Mouse (Mus musculus) granulocyte monocyte progenitor cell, adult 5-6 weeks (primary cell): Measurements from ENCODE around the gene Cdk2ap2. TPM values are rescaled to one million over a fixed set of nuclear protein-coding genes. Genes with fewer than 3 reads are reported as not detected.

Experiments
- total RNA-seq, 2 experiments: library from RNA; stranded (forward) in 1 of 2; stranded (reverse) in 1 of 2; fragments of 200-712, 200-1000 nt in 1 of 2; fragments of >200 nt in 1 of 2; fragmentation: Nextera tagmentation in 1 of 2; gene quantifications; 2 replicates each; pipeline ENCODE4 v1.2.3; 2014 to 2017

Gene Cdk2ap2
- total RNA-seq, 2 experiments from 2014 or later, result 36.5 to 119 TPM

Other genes starting within 250 kb of the Cdk2ap2 start
Only the 30 nearest of the 34 such genes appear.
- gene Ndufs8, start 184.4 kb upstream of the Cdk2ap2 start, total RNA-seq (2014; fragmentation: Nextera tagmentation), result 157 and 158 TPM in 2 replicates
- gene Ndufs8, start 184.4 kb upstream of the Cdk2ap2 start, total RNA-seq (2017), result 89.0 and 91.9 TPM in 2 replicates
- 5.9 and 8.4 TPM in 2 replicates for gene Aldh3b1, start 167.4 kb upstream of the Cdk2ap2 start, total RNA-seq (2014; fragmentation: Nextera tagmentation)
- gene Aldh3b1, start 167.4 kb upstream of the Cdk2ap2 start, total RNA-seq (2017), result 8.4 and 14.1 TPM in 2 replicates
- 162 and 191 TPM in 2 replicates for gene Unc93b1, start 162.0 kb upstream of the Cdk2ap2 start, total RNA-seq (2014; fragmentation: Nextera tagmentation)
- gene Unc93b1, start 162.0 kb upstream of the Cdk2ap2 start, total RNA-seq (2017), result 205 and 220 TPM in 2 replicates
- not detected in 2 replicates for gene Aldh3b3, start 138.5 kb upstream of the Cdk2ap2 start, total RNA-seq (2014; fragmentation: Nextera tagmentation)
- gene Aldh3b3, start 138.5 kb upstream of the Cdk2ap2 start, total RNA-seq (2017), result not detected in 2 replicates
- gene Aldh3b2, start 124.9 kb upstream of the Cdk2ap2 start, total RNA-seq (2014; fragmentation: Nextera tagmentation), result not detected in 2 replicates
- 0.09 TPM in 1 of 2 replicates, not detected in the other for gene Aldh3b2, start 124.9 kb upstream of the Cdk2ap2 start, total RNA-seq (2017)
- 4.1 and 6.4 TPM in 2 replicates for gene Acy3, start 110.6 kb upstream of the Cdk2ap2 start, total RNA-seq (2014; fragmentation: Nextera tagmentation)
- gene Acy3, start 110.6 kb upstream of the Cdk2ap2 start, total RNA-seq (2017), result 0.73 and 4.0 TPM in 2 replicates
- not detected in 2 replicates for gene Tbx10, start 104.4 kb upstream of the Cdk2ap2 start, total RNA-seq (2014; fragmentation: Nextera tagmentation)
- not detected in 2 replicates for gene Tbx10, start 104.4 kb upstream of the Cdk2ap2 start, total RNA-seq (2017)
- 9.7 and 16.3 TPM in 2 replicates for gene Nudt8, start 96.6 kb upstream of the Cdk2ap2 start, total RNA-seq (2014; fragmentation: Nextera tagmentation)
- 4.4 and 10.5 TPM in 2 replicates for gene Nudt8, start 96.6 kb upstream of the Cdk2ap2 start, total RNA-seq (2017)
- 0.30 and 3.0 TPM in 2 replicates for gene Gm49405, start 96.6 kb upstream of the Cdk2ap2 start, total RNA-seq (2014; fragmentation: Nextera tagmentation)
- 1.2 and 1.3 TPM in 2 replicates for gene Gm49405, start 96.6 kb upstream of the Cdk2ap2 start, total RNA-seq (2017)
- 3.0 and 7.0 TPM in 2 replicates for gene Doc2g, start 93.9 kb upstream of the Cdk2ap2 start, total RNA-seq (2014; fragmentation: Nextera tagmentation)
- gene Doc2g, start 93.9 kb upstream of the Cdk2ap2 start, total RNA-seq (2017), result 0.46 and 2.9 TPM in 2 replicates
- gene Ndufv1, start 84.4 kb upstream of the Cdk2ap2 start, total RNA-seq (2014; fragmentation: Nextera tagmentation), result 93.8 and 132 TPM in 2 replicates
- gene Ndufv1, start 84.4 kb upstream of the Cdk2ap2 start, total RNA-seq (2017), result 222 and 241 TPM in 2 replicates
- 235 and 335 TPM in 2 replicates for gene Gstp1, start 59.2 kb upstream of the Cdk2ap2 start, total RNA-seq (2014; fragmentation: Nextera tagmentation)
- gene Gstp1, start 59.2 kb upstream of the Cdk2ap2 start, total RNA-seq (2017), result 84.1 and 120 TPM in 2 replicates
- not detected in 2 replicates for gene Gstp2, start 51.2 kb upstream of the Cdk2ap2 start, total RNA-seq (2014; fragmentation: Nextera tagmentation)
- 4.3 TPM in 1 of 2 replicates, not detected in the other for gene Gstp2, start 51.2 kb upstream of the Cdk2ap2 start, total RNA-seq (2017)
- gene Gstp3, start 37.6 kb upstream of the Cdk2ap2 start, total RNA-seq (2014; fragmentation: Nextera tagmentation), result not detected in 2 replicates
- 0.65 TPM in 1 of 2 replicates, not detected in the other for gene Gstp3, start 37.6 kb upstream of the Cdk2ap2 start, total RNA-seq (2017)
- gene Cabp2, start 15.6 kb upstream of the Cdk2ap2 start, total RNA-seq (2014; fragmentation: Nextera tagmentation), result not detected in 2 replicates
- gene Cabp2, start 15.6 kb upstream of the Cdk2ap2 start, total RNA-seq (2017), result not detected in 2 replicates
- 11.3 and 16.8 TPM in 2 replicates for gene Pitpnm1, start 2.8 kb downstream of the Cdk2ap2 start, total RNA-seq (2014; fragmentation: Nextera tagmentation)
- gene Pitpnm1, start 2.8 kb downstream of the Cdk2ap2 start, total RNA-seq (2017), result 4.5 and 24.3 TPM in 2 replicates
- gene Aip, start 28.7 kb downstream of the Cdk2ap2 start, total RNA-seq (2014; fragmentation: Nextera tagmentation), result 19.6 and 60.2 TPM in 2 replicates
- 31.3 and 38.6 TPM in 2 replicates for gene Aip, start 28.7 kb downstream of the Cdk2ap2 start, total RNA-seq (2017)
- gene Gpr152, start 42.6 kb downstream of the Cdk2ap2 start, total RNA-seq (2014; fragmentation: Nextera tagmentation), result not detected in 2 replicates
- not detected in 2 replicates for gene Gpr152, start 42.6 kb downstream of the Cdk2ap2 start, total RNA-seq (2017)
- gene Cabp4, start 46.9 kb downstream of the Cdk2ap2 start, total RNA-seq (2014; fragmentation: Nextera tagmentation), result not detected in 2 replicates
- not detected in 2 replicates for gene Cabp4, start 46.9 kb downstream of the Cdk2ap2 start, total RNA-seq (2017)
- gene Coro1b, start 51.4 kb downstream of the Cdk2ap2 start, total RNA-seq (2014; fragmentation: Nextera tagmentation), result 143 and 234 TPM in 2 replicates
- 71.3 and 73.2 TPM in 2 replicates for gene Coro1b, start 51.4 kb downstream of the Cdk2ap2 start, total RNA-seq (2017)
- gene Ptprcap, start 56.4 kb downstream of the Cdk2ap2 start, total RNA-seq (2014; fragmentation: Nextera tagmentation), result 40.8 and 53.6 TPM in 2 replicates
- 64.9 and 84.1 TPM in 2 replicates for gene Ptprcap, start 56.4 kb downstream of the Cdk2ap2 start, total RNA-seq (2017)
- 42.5 and 45.6 TPM in 2 replicates for gene Rps6kb2, start 66.2 kb downstream of the Cdk2ap2 start, total RNA-seq (2014; fragmentation: Nextera tagmentation)
- gene Rps6kb2, start 66.2 kb downstream of the Cdk2ap2 start, total RNA-seq (2017), result 21.0 and 31.6 TPM in 2 replicates
- 0.58 and 5.7 TPM in 2 replicates for gene Carns1, start 78.3 kb downstream of the Cdk2ap2 start, total RNA-seq (2014; fragmentation: Nextera tagmentation)
- gene Carns1, start 78.3 kb downstream of the Cdk2ap2 start, total RNA-seq (2017), result 1.1 and 2.9 TPM in 2 replicates
- 41.1 and 50.1 TPM in 2 replicates for gene Tbc1d10c, start 94.1 kb downstream of the Cdk2ap2 start, total RNA-seq (2014; fragmentation: Nextera tagmentation)
- gene Tbc1d10c, start 94.1 kb downstream of the Cdk2ap2 start, total RNA-seq (2017), result 11.3 and 18.4 TPM in 2 replicates
- 406 and 527 TPM in 2 replicates for gene Ppp1ca, start 94.9 kb downstream of the Cdk2ap2 start, total RNA-seq (2014; fragmentation: Nextera tagmentation)
- 494 and 518 TPM in 2 replicates for gene Ppp1ca, start 94.9 kb downstream of the Cdk2ap2 start, total RNA-seq (2017)
- 27.8 and 41.3 TPM in 2 replicates for gene Rad9a, start 104.5 kb downstream of the Cdk2ap2 start, total RNA-seq (2014; fragmentation: Nextera tagmentation)
- 16.0 and 16.3 TPM in 2 replicates for gene Rad9a, start 104.5 kb downstream of the Cdk2ap2 start, total RNA-seq (2017)
- 6.8 and 7.4 TPM in 2 replicates for gene Clcf1, start 117.1 kb downstream of the Cdk2ap2 start, total RNA-seq (2014; fragmentation: Nextera tagmentation)
- 0.67 and 1.8 TPM in 2 replicates for gene Clcf1, start 117.1 kb downstream of the Cdk2ap2 start, total RNA-seq (2017)
- not detected in 2 replicates for gene AC109138.7, start 117.2 kb downstream of the Cdk2ap2 start, total RNA-seq (2014; fragmentation: Nextera tagmentation)
- not detected in 2 replicates for gene AC109138.7, start 117.2 kb downstream of the Cdk2ap2 start, total RNA-seq (2017)
- gene Pold4, start 134.7 kb downstream of the Cdk2ap2 start, total RNA-seq (2014; fragmentation: Nextera tagmentation), result 68.6 and 117 TPM in 2 replicates
- 69.5 and 92.0 TPM in 2 replicates for gene Pold4, start 134.7 kb downstream of the Cdk2ap2 start, total RNA-seq (2017)
- 17.7 and 25.9 TPM in 2 replicates for gene Ssh3, start 172.0 kb downstream of the Cdk2ap2 start, total RNA-seq (2014; fragmentation: Nextera tagmentation)
- gene Ssh3, start 172.0 kb downstream of the Cdk2ap2 start, total RNA-seq (2017), result 10.8 and 22.0 TPM in 2 replicates